Mouse (Mus musculus): ENCODE measurements around the gene Slc1a5. TPM values are rescaled to one million over a fixed set of nuclear protein-coding genes. Genes with fewer than 3 reads are reported as not detected.
A peak's percentile ranks its signal among the peaks of the same experiment; 100 is the strongest.

The Slc1a5 gene
- polyA plus RNA-seq, 1 experiment from 2014 or later: 9.8 TPM

DNA sequence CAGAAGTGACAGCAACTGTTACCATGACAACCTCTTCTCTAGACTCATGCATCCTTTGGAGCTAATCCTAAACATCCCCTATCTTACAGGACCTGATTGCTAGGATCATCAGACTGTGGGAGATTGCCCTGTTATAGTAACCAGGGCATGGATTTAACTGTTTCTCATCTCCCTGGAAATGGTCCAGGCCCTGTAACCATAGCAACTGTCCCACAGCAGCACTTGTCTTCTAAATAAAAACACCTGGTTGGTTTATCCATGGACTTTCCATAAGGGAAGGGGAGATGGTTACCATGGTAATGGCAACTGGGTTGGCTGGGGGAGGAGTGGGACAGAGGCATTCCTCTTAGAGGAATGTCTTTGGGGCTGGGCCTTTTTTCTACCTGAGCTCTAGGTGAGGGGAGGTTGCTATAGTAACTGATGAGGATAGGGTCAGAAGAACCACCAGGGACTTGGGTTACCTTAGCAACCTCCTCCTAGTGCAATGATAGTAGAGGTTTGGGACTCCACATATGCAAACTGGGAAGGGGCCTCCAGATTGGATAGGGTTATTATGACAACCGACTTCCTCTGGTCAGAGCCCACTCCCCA, 34.3 kb downstream of the Slc1a5 start, which contains the start of gene Strn4:
Strn4 (plus strand) TSS at position 539 of the 591 bp plus-strand sequence.
- Histone ChIP-seq H3K4me1 (replicated peaks; ENCODE audit: control insufficient read depth, insufficient read depth, low read length) (peaks cover 54% of the 10 kb centered on the region), H3K4me3 (replicated peaks; ENCODE audit: low read length) (peak within 1 kb of the TSS; percentile 68), H3K4me2 (ENCODE audit: low read length) (peak within 1 kb of the TSS; percentile 93), H3K36me3 (ENCODE audit: control insufficient read depth, insufficient read depth) (no peaks in the 10 kb centered on the region), H3K9me3 (ENCODE audit: control insufficient read depth, low read length) (no peaks in the 10 kb centered on the region), H3K9ac (replicated peaks; ENCODE audit: low read depth, low read length) (peak within 1 kb of the TSS; percentile 99), H3K27me3 (replicated peaks; ENCODE audit: control insufficient read depth, insufficient read depth, low read length) (peaks cover 6% of the 10 kb centered on the region; the same call in 1 of the 2 replicates), H3K27ac (ENCODE audit: low read length) (peak within 1 kb of the TSS; percentile 97)
- ATAC-seq: peak; percentile 45
- WGBS: 0% methylated on average over 1 of the region's 1 CpGs

DNA sequence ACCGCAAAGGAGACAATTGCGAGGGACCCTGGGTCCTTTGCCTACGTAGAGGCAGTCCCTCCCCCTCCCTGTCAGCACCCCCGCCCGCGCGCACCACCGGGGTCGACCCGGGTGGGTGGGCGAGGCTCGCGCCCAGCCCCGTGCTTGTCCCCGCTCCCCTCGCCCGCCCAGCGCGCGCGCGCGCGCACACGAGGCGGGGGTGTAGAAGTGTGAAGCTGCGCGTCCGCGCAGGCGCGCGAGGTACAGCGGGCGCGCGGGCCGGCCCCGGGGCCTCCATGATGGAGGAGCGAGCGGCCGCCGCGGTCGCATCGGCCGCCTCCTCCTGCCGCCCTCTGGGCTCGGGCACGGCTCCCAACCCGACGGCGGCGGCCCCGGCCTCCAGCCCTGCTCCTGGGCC, 34.9 kb downstream of the Slc1a5 start:
- Histone ChIP-seq H3K36me3 (ENCODE audit: control insufficient read depth, insufficient read depth) (no peaks in the 10 kb centered on the region), H3K4me3 (replicated peaks; ENCODE audit: low read length) (peak overlapping the region; percentile 68), H3K9me3 (ENCODE audit: control insufficient read depth, low read length) (no peaks in the 10 kb centered on the region), H3K27me3 (replicated peaks; ENCODE audit: control insufficient read depth, insufficient read depth, low read length) (peaks cover 5% of the 10 kb centered on the region; the same call in 1 of the 2 replicates), H3K9ac (replicated peaks; ENCODE audit: low read depth, low read length) (peak overlapping the region; percentile 99), H3K4me1 (replicated peaks; ENCODE audit: control insufficient read depth, insufficient read depth, low read length) (peaks cover 50% of the 10 kb centered on the region), H3K4me2 (ENCODE audit: low read length) (peak overlapping the region; percentile 93), H3K27ac (ENCODE audit: low read length) (peak overlapping the region; percentile 97)
- WGBS: 0% methylated on average over 49 of the region's 55 CpGs
- peak; percentile 73 for ATAC-seq

GRCm38 (mm10) chr7:16816475-16817122, 35.5 kb downstream of the Slc1a5 start, which contains the start of gene Fkrp:
TSS of gene Fkrp (minus strand) at chr7:16816732.
- Histone ChIP-seq H3K4me1 (replicated peaks; ENCODE audit: control insufficient read depth, insufficient read depth, low read length) (peaks cover 50% of the 10 kb centered on the region), H3K27me3 (replicated peaks; ENCODE audit: control insufficient read depth, insufficient read depth, low read length) (peaks cover 4% of the 10 kb centered on the region; the same call in 1 of the 2 replicates)

GRCm38 (mm10) chr7:16817693-16818092, 36.6 kb downstream of the Slc1a5 start:
- Histone ChIP-seq H3K27ac (ENCODE audit: low read length) (no peak overlapping the region; the same call in 1 of the 2 replicates), H3K4me1 (replicated peaks; ENCODE audit: control insufficient read depth, insufficient read depth, low read length) (peaks cover 51% of the 10 kb centered on the region), H3K27me3 (replicated peaks; ENCODE audit: control insufficient read depth, insufficient read depth, low read length) (no peaks in the 10 kb centered on the region), H3K9ac (replicated peaks; ENCODE audit: low read depth, low read length) (peak overlapping the region; percentile 99), H3K36me3 (ENCODE audit: control insufficient read depth, insufficient read depth) (no peaks in the 10 kb centered on the region), H3K4me2 (ENCODE audit: low read length) (peak overlapping the region; percentile 93), H3K4me3 (replicated peaks; ENCODE audit: low read length) (peak overlapping the region; percentile 68), H3K9me3 (ENCODE audit: control insufficient read depth, low read length) (no peaks in the 10 kb centered on the region)
- ATAC-seq: no peak
- WGBS: 14% methylated on average over 3 of the region's 3 CpGs

More at GRCm38 (mm10) chr7:16816475-16817122, 35.5 kb downstream of the Slc1a5 start, which contains the start of gene Fkrp:
- peak; percentile 60 for ATAC-seq
- Histone ChIP-seq H3K9ac (replicated peaks; ENCODE audit: low read depth, low read length) (peak within 1 kb of the TSS; percentile 99), H3K27ac (ENCODE audit: low read length) (peak within 1 kb of the TSS; percentile 97), H3K4me2 (ENCODE audit: low read length) (peak within 1 kb of the TSS; percentile 93), H3K9me3 (ENCODE audit: control insufficient read depth, low read length) (no peaks in the 10 kb centered on the region), H3K36me3 (ENCODE audit: control insufficient read depth, insufficient read depth) (no peaks in the 10 kb centered on the region), H3K4me3 (replicated peaks; ENCODE audit: low read length) (peak within 1 kb of the TSS; percentile 68)
- under 1% methylated on average over 59 of the region's 64 CpGs for WGBS

- Histone ChIP-seq H3K27ac (ENCODE audit: low read length) (no peak overlapping the region), H3K9ac (replicated peaks; ENCODE audit: low read depth, low read length) (no peak overlapping the region), H3K4me1 (replicated peaks; ENCODE audit: control insufficient read depth, insufficient read depth, low read length) (peaks cover 50% of the 10 kb centered on the region), H3K36me3 (ENCODE audit: control insufficient read depth, insufficient read depth) (0 out of 2 replicates have a peak, but pooled peaks cover 2% of the 10 kb centered on the region), H3K4me2 (ENCODE audit: low read length) (no peak overlapping the region), H3K9me3 (ENCODE audit: control insufficient read depth, low read length) (no peaks in the 10 kb centered on the region), H3K4me3 (replicated peaks; ENCODE audit: low read length) (no peak overlapping the region), H3K27me3 (replicated peaks; ENCODE audit: control insufficient read depth, insufficient read depth, low read length) (no peaks in the 10 kb centered on the region)
- no peak for ATAC-seq
- 79% methylated on average over 5 of the region's 5 CpGs for WGBS
Observed at GRCm38 (mm10) chr7:16819794-16820193, 38.7 kb downstream of the Slc1a5 start.

DNA sequence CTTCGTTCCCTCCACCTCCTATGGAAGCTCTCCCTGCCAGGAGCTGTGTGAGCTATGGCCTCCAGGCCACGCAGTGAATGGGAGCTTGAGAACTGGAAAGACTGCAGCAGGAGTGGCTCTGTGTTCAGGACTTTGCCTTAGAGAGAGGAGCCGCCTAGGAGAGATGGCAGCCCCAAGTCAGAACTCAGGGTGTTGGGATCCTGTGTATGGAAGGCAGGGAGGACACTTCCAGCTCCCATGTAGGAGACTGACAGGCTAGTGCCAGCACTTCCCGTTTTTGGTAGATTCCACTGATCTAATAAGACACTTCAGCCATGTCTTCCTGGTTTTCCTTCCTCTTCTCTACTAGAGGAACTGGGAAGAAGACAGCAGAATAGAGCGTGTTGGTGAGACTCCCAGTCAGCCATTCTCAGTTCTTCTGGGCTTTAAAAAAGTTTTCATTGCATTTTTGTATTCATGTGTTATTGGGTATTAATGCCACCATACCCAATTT, 39.2 kb downstream of the Slc1a5 start:
- H3K27me3 ChIP-seq (replicated peaks; ENCODE audit: control insufficient read depth, insufficient read depth, low read length): no peaks in the 10 kb centered on the region
- H3K36me3 ChIP-seq (ENCODE audit: control insufficient read depth, insufficient read depth): peaks cover 6% of the 10 kb centered on the region
- ATAC-seq: no peak
- H3K4me2 ChIP-seq (ENCODE audit: low read length): no peak overlapping the region
- no peak overlapping the region for H3K9ac ChIP-seq (replicated peaks; ENCODE audit: low read depth, low read length)
- WGBS: 73% methylated on average over 5 of the region's 5 CpGs
- H3K27ac ChIP-seq (ENCODE audit: low read length): no peak overlapping the region
- peaks cover 44% of the 10 kb centered on the region for H3K4me1 ChIP-seq (replicated peaks; ENCODE audit: control insufficient read depth, insufficient read depth, low read length)
- H3K4me3 ChIP-seq (replicated peaks; ENCODE audit: low read length): no peak overlapping the region
- no peaks in the 10 kb centered on the region for H3K9me3 ChIP-seq (ENCODE audit: control insufficient read depth, low read length)

GRCm38 (mm10) chr7:16821091-16821490, 40.0 kb downstream of the Slc1a5 start:
- H3K9me3 ChIP-seq (ENCODE audit: control insufficient read depth, low read length): no peaks in the 10 kb centered on the region
- H3K4me2 ChIP-seq (ENCODE audit: low read length): no peak overlapping the region
- no peak overlapping the region for H3K27ac ChIP-seq (ENCODE audit: low read length)
- H3K27me3 ChIP-seq (replicated peaks; ENCODE audit: control insufficient read depth, insufficient read depth, low read length): no peaks in the 10 kb centered on the region
- no peak overlapping the region for H3K4me3 ChIP-seq (replicated peaks; ENCODE audit: low read length)
- 57% methylated on average over 3 of the region's 3 CpGs for WGBS
- H3K36me3 ChIP-seq (ENCODE audit: control insufficient read depth, insufficient read depth): peaks cover 8% of the 10 kb centered on the region
- no peak for ATAC-seq
- H3K9ac ChIP-seq (replicated peaks; ENCODE audit: low read depth, low read length): no peak overlapping the region
- H3K4me1 ChIP-seq (replicated peaks; ENCODE audit: control insufficient read depth, insufficient read depth, low read length): peaks cover 40% of the 10 kb centered on the region

DNA sequence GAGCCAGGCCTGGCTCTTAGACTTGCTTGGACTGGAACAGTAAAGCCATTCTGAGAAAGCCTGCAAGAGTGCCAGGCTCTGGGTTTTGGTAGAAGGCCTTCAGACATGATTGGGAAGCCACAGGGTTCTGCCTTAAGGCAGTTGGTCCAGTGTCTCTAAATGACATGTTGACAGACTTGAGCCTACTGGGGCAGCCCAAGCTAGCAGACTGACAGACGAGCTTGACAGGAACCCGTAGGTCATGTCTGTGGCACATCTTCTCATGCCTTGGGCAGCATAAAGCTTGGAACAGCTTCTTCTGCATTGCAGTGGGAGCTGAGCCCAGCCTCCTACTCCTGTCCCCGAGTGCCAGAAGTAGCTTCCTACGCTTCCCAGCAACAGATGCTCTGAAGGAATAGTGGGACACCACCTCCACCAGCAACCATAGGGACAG, 40.5 kb downstream of the Slc1a5 start:
- H3K4me1 ChIP-seq (replicated peaks; ENCODE audit: control insufficient read depth, insufficient read depth, low read length): peaks cover 40% of the 10 kb centered on the region
- H3K36me3 ChIP-seq (ENCODE audit: control insufficient read depth, insufficient read depth): peaks cover 8% of the 10 kb centered on the region
- H3K9me3 ChIP-seq (ENCODE audit: control insufficient read depth, low read length): no peaks in the 10 kb centered on the region
- H3K4me3 ChIP-seq (replicated peaks; ENCODE audit: low read length): no peak overlapping the region
- 69% methylated on average over 4 of the region's 4 CpGs for WGBS
- no peak overlapping the region for H3K4me2 ChIP-seq (ENCODE audit: low read length)
- no peak for ATAC-seq
- no peaks in the 10 kb centered on the region for H3K27me3 ChIP-seq (replicated peaks; ENCODE audit: control insufficient read depth, insufficient read depth, low read length)
- no peak overlapping the region for H3K27ac ChIP-seq (ENCODE audit: low read length)
- H3K9ac ChIP-seq (replicated peaks; ENCODE audit: low read depth, low read length): no peak overlapping the region

- H3K27me3 ChIP-seq (replicated peaks; ENCODE audit: control insufficient read depth, insufficient read depth, low read length): no peaks in the 10 kb centered on the region
- ATAC-seq: no peak
- H3K9me3 ChIP-seq (ENCODE audit: control insufficient read depth, low read length): no peaks in the 10 kb centered on the region
- 76% methylated on average over 5 of the region's 5 CpGs for WGBS
- no peak overlapping the region for H3K9ac ChIP-seq (replicated peaks; ENCODE audit: low read depth, low read length)
- peaks cover 15% of the 10 kb centered on the region for H3K36me3 ChIP-seq (ENCODE audit: control insufficient read depth, insufficient read depth)
- no peak overlapping the region for H3K27ac ChIP-seq (ENCODE audit: low read length)
- no peak overlapping the region for H3K4me3 ChIP-seq (replicated peaks; ENCODE audit: low read length)
- peaks cover 24% of the 10 kb centered on the region for H3K4me1 ChIP-seq (replicated peaks; ENCODE audit: control insufficient read depth, insufficient read depth, low read length)
- H3K4me2 ChIP-seq (ENCODE audit: low read length): no peak overlapping the region
Observed at GRCm38 (mm10) chr7:16823734-16824133, 42.6 kb downstream of the Slc1a5 start.

Data from forebrain, embryonic 16.5 days (tissue).